Mouse (Mus musculus) hindbrain, embryonic 13.5 days (tissue): ENCODE data around the gene Ganc. TPM values are rescaled to one million over a fixed set of nuclear protein-coding genes. Genes with fewer than 3 reads are reported as not detected.

Experiments used
- ATAC-seq: fragments of 200-750 bp; cut with Nextera tagmentation; 2 replicates; pipeline ENCODE4 v1.8.0; 2017; ENCODE audit warnings: moderate TSS enrichment; ENCODE audit not compliant: low FRiP score
- H3K27ac ChIP-seq: fragments of 300-500 bp; sonication (generic); 2 replicates; pipeline ENCODE4 v1.5.1; 2015; ENCODE audit warnings: inconsistent platforms, mild to moderate bottlenecking, moderate library complexity
- H3K27me3 ChIP-seq: fragments of 300-500 bp; sonication (generic); 2 replicates; pipeline ENCODE4 v1.6.1; 2015; ENCODE audit warnings: mild to moderate bottlenecking, inconsistent platforms
- H3K36me3 ChIP-seq: fragments of 300-500 bp; sonication (generic); 2 replicates; pipeline ENCODE4 v1.6.1; 2015; ENCODE audit warnings: mild to moderate bottlenecking, inconsistent platforms
- H3K4me1 ChIP-seq: fragments of 300-500 bp; sonication (generic); replicated peaks from 2 replicates; pipeline ENCODE4 v1.6.1; 2015; ENCODE audit warnings: inconsistent platforms
- H3K4me2 ChIP-seq: fragments of 300-500 bp; sonication (generic); 2 replicates; pipeline ENCODE4 v1.6.1; 2015; ENCODE audit warnings: inconsistent platforms, mild to moderate bottlenecking, moderate library complexity
- H3K4me3 ChIP-seq: fragments of 300-500 bp; sonication (generic); 2 replicates; pipeline ENCODE4 v1.5.1; 2015; ENCODE audit warnings: mild to moderate bottlenecking, inconsistent platforms
- H3K9ac ChIP-seq: fragments of 300-500 bp; sonication (generic); 2 replicates; pipeline ENCODE4 v1.6.1; 2015; ENCODE audit warnings: mild to moderate bottlenecking, inconsistent platforms
- H3K9me3 ChIP-seq: fragments of 300-500 bp; sonication (generic); 2 replicates; pipeline ENCODE4 v1.6.1; 2016; ENCODE audit warnings: inconsistent platforms
- WGBS: fragments of 180-500 bp; shearing (Covaris S2); methylation state at CpG from one replicate; pipeline ENCODE4 v1.1.7; 2015; 5-methylcytosine and 5-hydroxymethylcytosine counted together
- polyA plus RNA-seq: library from polyadenylated mRNA; unstranded; fragments of >200 nt; fragmentation: Nextera tagmentation; extraction: Ambion mirVana; gene quantifications from 2 replicates; pipeline ENCODE4 v1.2.1, GENCODE M21; 2015

Gene Ganc
- polyA plus RNA-seq, 1 experiment from 2014 or later: 10.3 TPM

DNA sequence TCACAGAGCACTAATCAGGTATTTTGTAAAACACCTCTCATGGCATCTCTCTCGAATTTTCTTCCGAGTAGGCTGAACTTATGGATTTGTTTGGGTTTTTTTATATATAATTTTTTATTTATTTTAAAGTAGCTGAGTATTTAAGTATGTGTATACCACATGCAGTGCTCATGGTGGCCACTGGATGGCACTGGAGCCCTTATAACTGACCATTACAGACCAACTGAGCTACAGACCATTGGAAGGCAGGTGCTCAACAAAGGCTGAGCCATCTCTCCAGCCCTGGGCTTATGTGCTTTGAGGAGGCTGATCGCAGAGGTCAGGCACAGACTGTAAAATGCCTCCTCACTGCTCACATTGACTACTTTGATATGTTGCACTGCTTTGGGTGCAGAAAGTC is 74.9 kb downstream of the Ganc start:
- no peak overlapping the region for H3K4me2 ChIP-seq
- no peak overlapping the region for H3K4me3 ChIP-seq
- WGBS: 67% methylated on average over 3 of the region's 3 CpGs
- no peaks in the 10 kb centered on the region for H3K36me3 ChIP-seq
- no peaks in the 10 kb centered on the region for H3K9me3 ChIP-seq
- no peak overlapping the region for H3K27ac ChIP-seq
- H3K9ac ChIP-seq: no peak overlapping the region
- ATAC-seq: no peak
- H3K4me1 ChIP-seq: 0 out of 2 replicates have a peak, but pooled peaks cover 6% of the 10 kb centered on the region
- H3K27me3 ChIP-seq: 0 out of 2 replicates have a peak, but pooled peaks cover 3% of the 10 kb centered on the region

DNA sequence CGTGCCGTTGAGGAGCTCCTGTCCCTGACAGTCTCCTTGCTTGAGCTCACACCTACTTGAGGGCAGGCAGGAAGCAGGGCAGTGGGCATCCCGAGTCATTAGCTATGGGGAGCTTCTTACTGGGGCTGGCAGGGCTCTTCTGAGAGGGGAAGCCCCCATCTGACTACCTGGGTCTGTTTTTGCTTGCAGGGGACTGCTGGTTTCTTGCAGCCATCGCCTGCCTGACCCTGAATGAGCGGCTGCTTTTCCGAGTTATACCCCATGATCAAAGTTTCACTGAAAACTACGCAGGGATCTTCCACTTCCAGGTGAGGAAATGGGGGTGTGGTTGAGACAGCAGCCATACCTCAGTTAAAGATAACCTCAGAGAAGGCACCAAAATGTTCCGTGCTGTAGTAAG is 78.2 kb downstream of the Ganc start:
- Histone ChIP-seq H3K4me2 (no peak overlapping the region), H3K4me3 (no peak overlapping the region), H3K9ac (no peak overlapping the region), H3K9me3 (no peaks in the 10 kb centered on the region), H3K4me1 (no peaks in the 10 kb centered on the region), H3K27ac (no peak overlapping the region), H3K27me3 (0 out of 2 replicates have a peak, but pooled peaks cover 3% of the 10 kb centered on the region), H3K36me3 (no peaks in the 10 kb centered on the region)
- WGBS: 84% methylated on average over 8 of the region's 8 CpGs
- ATAC-seq: no peak

DNA sequence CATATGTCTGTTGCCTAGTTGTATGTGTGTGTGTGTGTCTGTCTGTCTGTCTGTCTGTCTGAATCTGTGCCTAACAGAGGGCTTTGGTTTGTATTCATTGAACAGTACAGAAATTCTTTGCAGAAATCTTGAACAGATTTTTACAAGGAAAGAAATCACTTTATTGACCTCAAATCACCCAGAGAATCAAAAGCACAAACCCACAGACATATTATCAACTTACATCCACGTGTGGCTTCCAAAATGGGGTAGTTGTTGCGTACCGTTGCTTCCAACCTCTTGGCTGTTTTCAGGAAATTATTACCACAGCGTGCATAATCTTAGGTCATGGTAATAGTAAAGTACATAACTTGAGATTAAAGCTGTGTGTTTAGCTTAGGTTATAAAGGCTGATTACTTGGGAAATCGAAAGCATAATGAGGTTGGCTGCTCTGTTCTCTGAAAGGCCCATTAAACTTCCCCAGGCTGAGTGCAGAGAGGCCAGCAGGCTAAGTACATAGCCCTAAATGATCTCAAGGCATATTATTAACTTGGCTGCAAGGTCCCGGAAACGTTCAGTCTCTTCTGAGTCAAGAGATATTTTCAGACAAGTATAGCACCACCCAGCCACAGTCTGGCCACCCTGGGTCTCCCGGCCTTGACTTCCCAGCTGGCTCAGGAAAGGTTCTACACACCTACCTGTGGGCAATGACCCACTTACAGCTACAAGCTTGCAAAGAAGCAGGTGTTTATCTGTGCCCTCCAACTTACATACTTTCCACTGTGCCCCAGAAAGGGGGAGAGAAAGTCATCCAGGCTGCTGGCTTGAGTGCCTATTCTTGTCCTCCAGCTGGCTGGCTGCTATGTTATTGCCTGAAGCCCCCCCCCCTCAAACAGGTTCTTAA is 79.1 kb downstream of the Ganc start:
- no peaks in the 10 kb centered on the region for H3K4me1 ChIP-seq
- no peaks in the 10 kb centered on the region for H3K36me3 ChIP-seq
- WGBS: 85% methylated on average over 8 of the region's 8 CpGs
- H3K4me2 ChIP-seq: no peak overlapping the region
- ATAC-seq: no peak
- H3K27me3 ChIP-seq: 0 out of 2 replicates have a peak, but pooled peaks cover 3% of the 10 kb centered on the region
- no peak overlapping the region for H3K4me3 ChIP-seq
- H3K9ac ChIP-seq: no peak overlapping the region
- H3K9me3 ChIP-seq: no peaks in the 10 kb centered on the region
- H3K27ac ChIP-seq: no peak overlapping the region

DNA sequence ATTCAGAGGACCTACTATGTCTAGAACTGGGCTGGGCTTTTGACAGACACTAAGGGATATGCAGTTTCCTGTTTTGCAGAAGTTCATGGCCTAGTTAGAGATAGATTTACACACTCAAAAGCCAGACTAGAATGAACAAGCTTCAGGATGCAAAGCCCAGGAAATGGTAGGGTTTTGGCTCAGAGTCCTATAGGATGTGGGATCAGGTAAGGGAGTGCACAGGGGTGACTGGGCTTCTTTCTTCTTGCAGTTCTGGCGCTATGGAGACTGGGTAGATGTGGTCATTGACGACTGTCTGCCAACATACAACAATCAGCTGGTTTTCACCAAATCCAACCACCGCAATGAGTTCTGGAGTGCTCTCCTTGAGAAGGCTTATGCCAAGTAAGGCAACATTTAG is 80.5 kb downstream of the Ganc start:
- Histone ChIP-seq H3K36me3 (no peaks in the 10 kb centered on the region), H3K9ac (no peak overlapping the region), H3K4me2 (no peak overlapping the region), H3K4me3 (no peak overlapping the region), H3K4me1 (no peaks in the 10 kb centered on the region), H3K27ac (no peak overlapping the region), H3K9me3 (no peaks in the 10 kb centered on the region), H3K27me3 (0 out of 2 replicates have a peak, but pooled peaks cover 3% of the 10 kb centered on the region)
- 99% methylated on average over 3 of the region's 3 CpGs for WGBS
- ATAC-seq: no peak

DNA sequence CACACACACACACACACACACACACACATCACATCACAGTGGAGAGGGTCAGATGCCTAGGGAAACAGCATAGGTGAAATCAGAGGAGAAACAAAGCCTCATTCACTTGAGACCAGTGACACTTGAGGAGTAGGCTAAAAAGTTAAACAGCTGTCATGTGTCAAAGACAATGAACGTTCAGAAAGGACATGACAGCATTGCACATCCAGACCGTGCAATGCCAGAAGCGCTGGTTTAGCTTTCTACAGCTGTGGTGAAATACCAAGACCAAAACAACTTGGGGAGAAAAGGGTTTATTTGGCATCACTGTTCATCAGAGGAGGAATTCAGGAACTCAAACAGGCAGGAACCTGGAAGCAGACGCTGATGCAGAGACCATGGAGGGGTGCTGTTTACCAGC is 89.6 kb downstream of the Ganc start:
- no peak overlapping the region for H3K9ac ChIP-seq
- H3K27me3 ChIP-seq: no peaks in the 10 kb centered on the region
- no peaks in the 10 kb centered on the region for H3K36me3 ChIP-seq
- H3K27ac ChIP-seq: no peak overlapping the region
- H3K4me2 ChIP-seq: no peak overlapping the region
- H3K9me3 ChIP-seq: no peaks in the 10 kb centered on the region
- no peaks in the 10 kb centered on the region for H3K4me1 ChIP-seq
- ATAC-seq: no peak
- 65% methylated on average over 4 of the region's 4 CpGs for WGBS
- H3K4me3 ChIP-seq: no peak overlapping the region

DNA sequence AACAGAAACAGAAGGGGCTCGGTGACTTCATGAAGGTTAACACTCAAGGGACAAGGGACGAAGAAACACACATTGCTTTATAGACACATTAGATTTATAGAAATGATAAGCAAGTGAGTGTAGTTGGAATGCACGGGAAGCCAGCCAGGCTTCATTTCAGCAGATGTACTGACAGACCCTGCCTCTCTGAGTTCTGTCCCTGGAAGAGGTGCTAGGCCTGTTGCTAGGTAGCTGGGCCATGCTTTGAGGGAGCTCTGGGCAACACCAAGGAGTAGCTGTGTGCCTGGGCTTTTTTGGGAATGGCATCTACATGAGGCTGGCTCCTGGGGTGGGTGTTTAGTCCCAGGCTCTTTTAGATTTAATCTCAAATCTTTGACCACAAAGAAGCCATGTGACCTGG is 92.8 kb downstream of the Ganc start:
- no peak for ATAC-seq
- 83% methylated on average over 3 of the region's 3 CpGs for WGBS
- no peak overlapping the region for H3K27ac ChIP-seq

DNA sequence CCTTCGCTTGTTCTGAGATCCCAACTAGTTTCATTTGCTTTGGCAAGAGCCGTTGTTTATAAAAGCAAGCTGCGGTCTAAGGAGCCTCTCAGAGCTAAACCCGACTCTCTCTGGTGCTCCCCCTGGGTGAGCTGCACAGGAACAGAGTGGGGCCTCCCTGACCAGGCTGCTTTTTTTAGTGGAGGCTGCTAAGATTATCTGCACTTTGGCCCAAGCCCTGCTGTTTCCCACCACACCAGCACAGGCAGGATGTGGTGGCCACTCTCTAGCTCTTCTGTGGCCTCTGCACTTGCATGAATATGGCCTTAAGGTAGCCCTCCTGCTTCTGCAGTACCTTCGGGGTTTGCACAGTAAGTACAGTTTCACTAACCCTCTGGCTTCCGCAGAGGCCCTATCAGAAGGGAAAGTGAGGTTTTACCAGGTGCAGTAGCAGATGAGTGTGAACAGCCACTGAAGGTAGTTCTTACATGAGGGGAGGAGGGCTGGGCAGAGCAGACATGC is 96.3 kb downstream of the Ganc start:
- peaks cover 18% of the 10 kb centered on the region for H3K36me3 ChIP-seq
- H3K4me2 ChIP-seq: no peak overlapping the region
- 83% methylated on average over 6 of the region's 6 CpGs for WGBS
- no peak overlapping the region for H3K9ac ChIP-seq
- no peaks in the 10 kb centered on the region for H3K27me3 ChIP-seq
- H3K27ac ChIP-seq: no peak overlapping the region
- ATAC-seq: no peak
- H3K4me3 ChIP-seq: no peak overlapping the region
- no peaks in the 10 kb centered on the region for H3K9me3 ChIP-seq
- peaks cover 7% of the 10 kb centered on the region; the same call in 1 of the 2 replicates for H3K4me1 ChIP-seq

More for the DNA sequence above, 92.8 kb downstream of the Ganc start:
- no peaks in the 10 kb centered on the region for H3K36me3 ChIP-seq
- no peak overlapping the region for H3K4me2 ChIP-seq
- no peak overlapping the region for H3K4me3 ChIP-seq
- no peaks in the 10 kb centered on the region for H3K27me3 ChIP-seq
- 0 out of 2 replicates have a peak, but pooled peaks cover 7% of the 10 kb centered on the region for H3K4me1 ChIP-seq
- H3K9ac ChIP-seq: no peak overlapping the region
- H3K9me3 ChIP-seq: no peaks in the 10 kb centered on the region

DNA sequence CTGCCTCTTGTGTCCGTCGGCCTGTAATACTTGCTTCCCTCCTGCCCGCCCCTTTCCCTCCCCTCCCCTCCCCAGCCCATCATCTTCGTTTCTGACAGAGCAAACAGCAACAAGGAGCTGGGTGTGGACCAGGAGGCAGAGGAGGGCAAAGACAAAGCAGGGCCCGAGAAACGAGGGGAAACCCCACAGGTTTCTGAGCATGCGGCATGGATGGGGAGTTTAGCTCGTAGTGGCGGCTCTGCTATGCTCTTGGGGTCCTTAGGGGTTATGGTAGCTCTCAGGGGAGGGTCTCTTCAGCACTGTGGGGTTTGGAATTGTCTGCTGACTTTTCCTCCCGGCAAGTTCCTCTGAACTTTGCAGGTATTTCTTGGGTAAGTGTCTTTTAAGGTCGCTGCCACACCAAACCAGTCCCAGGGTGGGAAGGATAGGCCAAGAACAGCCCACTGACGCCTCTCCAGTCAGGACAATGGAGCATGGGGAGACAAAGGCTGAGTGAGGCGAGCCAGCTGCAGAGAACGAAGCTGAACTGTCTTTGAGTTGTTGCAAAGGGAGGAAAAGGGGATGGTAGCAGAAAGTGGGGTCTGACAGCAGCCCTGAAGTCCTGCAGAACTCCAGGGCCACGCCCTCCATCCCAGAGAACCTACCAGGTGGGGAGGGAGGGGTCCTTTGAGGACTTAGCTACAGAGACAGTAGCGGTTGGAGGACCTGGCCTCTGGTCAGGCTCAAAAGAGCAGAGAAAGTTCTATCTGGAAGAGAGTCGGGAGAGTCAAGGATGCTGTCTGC is 97.6 kb downstream of the Ganc start:
- ATAC-seq: no peak
- H3K4me1 ChIP-seq: peaks cover 7% of the 10 kb centered on the region; the same call in 1 of the 2 replicates
- no peaks in the 10 kb centered on the region for H3K27me3 ChIP-seq
- H3K36me3 ChIP-seq: peaks cover 31% of the 10 kb centered on the region
- H3K9me3 ChIP-seq: no peaks in the 10 kb centered on the region
- no peak overlapping the region for H3K4me3 ChIP-seq
- no peak overlapping the region for H3K4me2 ChIP-seq
- WGBS: 32% methylated on average over 17 of the region's 17 CpGs
- no peak overlapping the region for H3K27ac ChIP-seq
- no peak overlapping the region for H3K9ac ChIP-seq

DNA sequence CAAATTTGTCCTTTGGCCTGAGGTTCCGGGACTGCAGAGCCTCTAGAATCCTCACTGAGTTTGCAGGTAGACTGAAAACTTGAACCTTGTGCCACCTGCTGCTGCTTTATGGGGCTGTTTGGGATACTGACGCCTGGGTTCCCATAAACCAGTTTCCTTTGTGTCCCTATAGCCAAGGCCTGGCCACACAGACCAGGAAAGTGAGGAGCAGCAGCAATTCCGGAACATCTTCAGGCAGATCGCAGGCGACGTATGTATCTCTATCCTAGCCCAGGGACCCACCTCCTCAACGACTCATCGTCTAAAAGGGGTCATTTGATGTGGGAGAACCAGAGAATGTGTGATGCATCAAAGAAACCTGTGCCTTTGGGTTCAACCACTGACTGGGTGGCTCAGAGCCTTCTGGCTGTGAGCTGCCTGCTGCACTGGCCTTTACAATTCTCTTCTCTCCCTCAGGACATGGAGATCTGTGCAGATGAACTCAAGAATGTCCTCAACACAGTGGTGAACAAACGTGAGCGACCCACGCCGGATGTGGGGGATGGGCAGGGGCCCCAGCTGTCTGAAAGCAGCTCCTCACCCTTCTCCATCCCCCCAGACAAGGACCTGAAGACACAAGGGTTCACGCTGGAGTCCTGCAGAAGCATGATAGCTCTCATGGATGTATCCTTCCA is 98.4 kb downstream of the Ganc start:
- Histone ChIP-seq H3K36me3 (peaks cover 36% of the 10 kb centered on the region), H3K4me1 (peaks cover 7% of the 10 kb centered on the region; the same call in 1 of the 2 replicates), H3K9me3 (no peaks in the 10 kb centered on the region), H3K9ac (no peak overlapping the region), H3K27me3 (no peaks in the 10 kb centered on the region), H3K4me3 (no peak overlapping the region), H3K4me2 (no peak overlapping the region), H3K27ac (no peak overlapping the region)
- 72% methylated on average over 13 of the region's 13 CpGs for WGBS
- ATAC-seq: no peak

DNA sequence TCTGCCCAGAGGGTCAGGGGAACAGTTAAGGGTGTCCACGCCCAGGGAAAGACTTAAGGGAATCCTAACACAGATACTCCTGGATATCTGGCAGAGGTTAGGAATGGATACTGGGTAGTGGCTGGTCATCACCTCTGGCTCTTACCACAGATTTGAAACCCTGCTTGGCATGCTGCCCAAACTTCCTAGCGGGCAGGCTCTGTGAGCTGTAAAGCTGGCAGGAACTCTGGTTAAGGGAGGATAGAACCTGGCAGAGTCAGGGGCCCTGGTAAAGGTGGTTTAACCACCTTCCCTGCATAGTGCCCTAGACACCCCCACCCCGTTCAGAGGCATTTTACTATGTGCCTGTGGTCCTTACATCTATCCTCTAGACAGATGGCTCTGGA is 98.9 kb downstream of the Ganc start:
- H3K27me3 ChIP-seq: no peaks in the 10 kb centered on the region
- no peak for ATAC-seq
- 88% methylated on average over 3 of the region's 3 CpGs for WGBS
- H3K4me3 ChIP-seq: no peak overlapping the region
- H3K4me1 ChIP-seq: peaks cover 7% of the 10 kb centered on the region; the same call in 1 of the 2 replicates
- H3K9me3 ChIP-seq: no peaks in the 10 kb centered on the region
- no peak overlapping the region for H3K9ac ChIP-seq
- H3K4me2 ChIP-seq: no peak overlapping the region
- H3K36me3 ChIP-seq: peaks cover 39% of the 10 kb centered on the region
- no peak overlapping the region for H3K27ac ChIP-seq

DNA sequence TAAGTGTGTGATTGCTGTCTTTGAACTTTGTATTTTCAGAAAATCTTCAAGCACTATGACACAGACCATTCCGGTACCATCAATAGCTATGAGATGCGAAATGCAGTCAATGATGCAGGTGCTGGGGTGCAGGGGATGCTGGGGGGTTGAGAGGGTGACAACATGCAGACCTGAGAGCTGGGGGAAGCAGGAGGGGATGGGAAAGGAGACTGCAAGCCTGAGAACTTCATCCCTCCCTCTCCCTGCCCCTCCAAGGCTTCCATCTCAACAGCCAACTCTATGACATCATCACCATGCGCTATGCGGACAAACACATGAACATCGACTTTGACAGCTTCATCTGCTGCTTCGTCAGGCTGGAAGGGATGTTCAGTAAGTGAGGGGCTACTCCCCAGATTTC is 99.4 kb downstream of the Ganc start:
- Histone ChIP-seq H3K9me3 (no peaks in the 10 kb centered on the region), H3K27me3 (no peaks in the 10 kb centered on the region), H3K9ac (no peak overlapping the region), H3K4me3 (no peak overlapping the region), H3K4me1 (peaks cover 7% of the 10 kb centered on the region; the same call in 1 of the 2 replicates), H3K4me2 (no peak overlapping the region), H3K27ac (no peak overlapping the region), H3K36me3 (peaks cover 42% of the 10 kb centered on the region)
- 95% methylated on average over 6 of the region's 6 CpGs for WGBS
- ATAC-seq: no peak

DNA sequence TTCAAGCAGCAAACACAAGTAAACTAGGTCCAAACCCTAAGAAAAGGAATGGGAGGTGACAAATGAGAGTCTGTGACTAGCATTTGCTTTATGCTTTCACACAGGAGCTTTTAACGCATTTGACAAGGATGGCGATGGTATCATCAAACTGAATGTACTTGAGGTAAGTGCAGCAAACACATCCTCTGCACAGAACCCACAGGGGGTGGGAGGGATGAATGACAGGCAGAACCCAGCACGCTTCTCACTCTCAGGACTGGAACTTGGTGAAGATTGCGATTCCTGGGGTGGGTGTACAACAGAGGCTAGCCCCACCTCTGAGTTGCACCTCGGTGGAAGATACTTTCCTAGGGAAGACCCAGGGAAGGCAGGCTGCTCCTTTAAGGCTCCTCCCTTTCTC is 100.3 kb downstream of the Ganc start:
- no peaks in the 10 kb centered on the region for H3K9me3 ChIP-seq
- H3K27me3 ChIP-seq: no peaks in the 10 kb centered on the region
- no peak overlapping the region for H3K9ac ChIP-seq
- H3K4me2 ChIP-seq: no peak overlapping the region
- peaks cover 7% of the 10 kb centered on the region; the same call in 1 of the 2 replicates for H3K4me1 ChIP-seq
- H3K4me3 ChIP-seq: no peak overlapping the region
- H3K36me3 ChIP-seq: peaks cover 51% of the 10 kb centered on the region
- H3K27ac ChIP-seq: no peak overlapping the region
- no peak for ATAC-seq
- WGBS: 81% methylated on average over 5 of the region's 5 CpGs
